Mouse (Mus musculus) layer of hippocampus, adult 2 months (tissue): ENCODE measurements around the gene Jmjd8. TPM values are rescaled to one million over a fixed set of nuclear protein-coding genes. Genes with fewer than 3 reads are reported as not detected.
A peak's percentile ranks its signal among the peaks of the same experiment; 100 is the strongest.

ENCODE experiments used
- DNase-seq, 2 experiments: peaks; one replicate each; pipeline ENCODE4 v3.0.0; 2022; ENCODE audit warnings: low spot score in 2 of 2
- H3K27ac ChIP-seq: fragments of 200-600 bp; 2 replicates; pipeline ENCODE4 v1.8.1; 2022
- H3K4me3 ChIP-seq: fragments of 200-600 bp; 2 replicates; pipeline ENCODE4 v1.8.1; 2022; ENCODE audit warnings: mild to moderate bottlenecking
- CTCF ChIP-seq: fragments of 200-600 bp; conservative IDR thresholded peaks from 2 replicates; pipeline ENCODE4 v1.8.1; 2022; ENCODE audit warnings: antibody characterized with exemption, mild to moderate bottlenecking, moderate library complexity
- total RNA-seq, 2 experiments: library from RNA; stranded (reverse); gene quantifications; 2 replicates each; pipeline ENCODE4 v1.2.3; 2021

Gene Jmjd8
- total RNA-seq, 2 experiments from 2014 or later: 58.0 to 61.1 TPM

DNA sequence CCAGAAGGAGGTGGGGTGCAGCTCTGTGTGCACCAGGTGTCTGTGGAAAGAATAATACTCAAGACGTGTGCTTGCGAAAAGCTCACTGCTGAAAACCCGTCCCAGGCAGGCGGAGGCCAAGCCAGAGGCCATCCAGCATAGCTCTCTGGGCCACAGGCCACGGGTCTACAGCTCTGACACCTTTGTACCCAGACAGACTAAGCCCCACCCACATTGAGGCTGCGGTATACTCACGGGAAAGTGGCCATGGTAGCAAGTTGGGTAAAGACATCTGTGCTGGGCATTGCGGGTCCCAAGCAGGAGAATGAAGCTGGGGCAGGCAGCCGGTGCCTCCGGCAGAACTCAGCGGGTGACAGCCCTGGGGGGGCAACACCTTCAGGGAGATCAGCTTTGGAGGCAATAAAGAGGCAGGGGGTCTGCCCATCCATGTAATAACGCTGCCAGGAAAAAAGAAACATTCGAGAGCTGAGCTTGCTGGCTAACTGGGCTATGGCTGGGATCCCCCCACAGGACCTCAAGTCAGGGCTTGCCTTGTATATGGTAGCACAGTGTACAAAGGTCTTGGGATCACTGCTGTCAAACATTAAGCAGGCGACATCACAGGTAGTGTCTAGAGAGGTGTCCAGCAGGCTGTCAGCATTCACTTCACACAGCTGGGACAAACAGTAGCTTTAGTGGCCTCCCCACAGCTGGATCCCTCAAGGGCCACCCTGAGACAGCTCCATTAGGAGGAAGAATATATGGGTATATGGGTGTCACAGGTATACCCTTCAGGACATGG, 11.0 kb downstream of the Jmjd8 start:
- Histone ChIP-seq H3K27ac (peak overlapping the region; percentile 14; the same call in 1 of the 2 replicates), H3K4me3 (no peak overlapping the region)
- TF ChIP-seq CTCF: no peak
- DNase-seq: no peak

DNA sequence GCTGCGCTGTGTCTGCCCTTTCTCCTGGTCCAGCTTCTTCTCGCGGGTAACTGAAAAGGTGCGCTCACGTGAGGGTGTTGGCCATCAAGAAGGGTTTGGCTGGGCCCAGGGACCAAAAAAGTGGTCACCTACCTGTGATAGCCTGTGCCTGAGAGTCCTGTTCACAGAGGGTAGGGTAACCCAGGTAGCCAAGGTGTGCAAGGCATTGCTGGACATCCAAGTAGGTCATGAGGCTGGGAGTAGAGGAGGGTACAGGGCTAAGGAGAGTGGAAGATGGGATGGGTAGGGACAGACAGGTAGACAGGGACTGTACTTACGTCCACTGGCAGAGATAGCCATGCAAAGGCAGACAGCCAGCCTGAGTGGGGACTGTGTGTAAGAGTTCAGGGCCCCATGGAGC, 11.9 kb downstream of the Jmjd8 start:
- no peak for TF ChIP-seq CTCF

DNA sequence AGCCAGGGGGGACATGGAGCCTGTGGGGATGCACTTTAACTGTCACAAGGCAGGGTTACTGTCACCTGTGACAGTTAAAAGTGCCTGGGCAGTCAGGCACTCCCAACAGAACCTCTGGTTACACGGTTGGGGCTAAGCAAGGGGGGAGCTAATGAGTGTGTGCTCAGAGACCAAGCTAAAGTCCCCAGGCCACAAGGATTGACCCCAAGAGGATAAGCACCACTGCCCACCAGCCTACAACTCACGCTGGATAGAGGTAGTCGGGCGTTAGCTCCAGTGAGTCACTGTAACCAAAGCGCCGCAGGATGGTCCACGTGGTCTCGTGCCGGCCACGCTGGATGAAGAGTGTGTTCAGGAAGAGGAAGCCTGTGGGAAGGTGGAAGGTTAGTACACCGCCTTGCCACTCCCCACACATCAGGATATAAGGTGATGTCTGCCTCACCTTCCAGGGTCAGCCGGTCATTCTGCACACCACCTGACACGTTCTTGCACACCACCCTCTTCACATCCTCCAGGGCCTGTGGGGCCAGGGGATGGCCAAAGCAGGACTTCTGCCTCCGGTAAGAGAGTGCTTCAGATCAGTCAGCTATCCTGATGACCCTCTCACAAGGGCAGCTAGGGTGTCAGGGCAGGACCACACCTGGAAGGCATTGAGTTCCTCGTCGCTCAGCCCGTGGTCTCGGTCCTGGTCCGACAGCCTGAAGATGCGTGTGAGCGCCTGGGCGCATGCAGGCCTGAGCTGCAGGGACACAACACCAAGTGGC, 12.6 kb downstream of the Jmjd8 start, which contains the start of gene Gm20683:
Gene Gm20683 (minus strand): TSS at position 647 of the 764 bp plus-strand sequence.
- no peak for TF ChIP-seq CTCF
- no peak within 1 kb of the TSS for H3K27ac ChIP-seq
- no peak for DNase-seq
- no peak within 1 kb of the TSS for H3K4me3 ChIP-seq

More for the DNA sequence above, 11.9 kb downstream of the Jmjd8 start:
- DNase-seq: no peak
- no peak overlapping the region for H3K27ac ChIP-seq
- no peak overlapping the region for H3K4me3 ChIP-seq

DNA sequence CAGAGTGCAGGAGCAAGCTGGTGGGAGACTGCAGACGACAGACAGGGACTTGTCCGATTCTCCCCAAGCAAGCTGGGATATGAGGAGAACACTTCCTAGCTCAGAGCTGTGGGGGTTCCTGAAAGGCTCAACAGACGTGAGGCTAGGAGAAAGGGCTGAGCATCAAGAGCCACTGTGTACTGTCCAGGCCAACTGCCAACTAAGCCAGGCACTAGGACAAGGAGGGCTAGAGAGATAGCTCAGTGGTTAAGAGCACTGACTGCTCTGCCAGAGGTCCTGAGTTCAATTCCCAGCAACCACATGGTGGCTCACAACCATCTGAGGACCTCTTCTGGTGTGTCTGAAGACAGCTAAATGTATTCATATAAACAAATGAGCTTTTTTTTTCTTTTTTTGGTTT, 13.8 kb downstream of the Jmjd8 start:
- H3K4me3 ChIP-seq: no peak overlapping the region
- 0 out of 2 replicates have a peak, but pooled peaks have one; percentile 6 for TF ChIP-seq CTCF
- DNase-seq: no peak
- no peak overlapping the region for H3K27ac ChIP-seq

DNA sequence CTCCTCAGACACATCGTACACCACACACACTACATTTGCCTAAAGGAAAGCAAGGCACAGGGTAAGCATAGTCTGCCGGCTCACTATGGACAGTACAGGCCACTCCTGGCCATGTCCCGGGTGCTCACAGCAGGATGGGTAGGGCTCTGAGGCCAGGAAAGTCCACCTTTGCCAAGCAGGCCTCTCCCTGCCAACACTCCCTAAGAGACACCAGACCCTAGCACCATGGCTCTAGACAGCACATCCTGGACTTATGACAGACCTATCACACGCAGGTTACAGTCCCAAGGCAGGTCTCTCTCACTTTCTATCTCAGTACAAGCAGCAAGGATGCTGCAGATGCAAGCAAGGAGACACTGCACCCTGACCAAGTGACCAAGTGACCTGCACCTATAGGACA, 14.5 kb downstream of the Jmjd8 start:
- TF ChIP-seq CTCF: no peak
- peak overlapping the region; percentile 96; the same call in 1 of the 2 replicates for H3K27ac ChIP-seq
- peak overlapping the region; percentile 83 for H3K4me3 ChIP-seq
- DNase-seq: no peak

DNA sequence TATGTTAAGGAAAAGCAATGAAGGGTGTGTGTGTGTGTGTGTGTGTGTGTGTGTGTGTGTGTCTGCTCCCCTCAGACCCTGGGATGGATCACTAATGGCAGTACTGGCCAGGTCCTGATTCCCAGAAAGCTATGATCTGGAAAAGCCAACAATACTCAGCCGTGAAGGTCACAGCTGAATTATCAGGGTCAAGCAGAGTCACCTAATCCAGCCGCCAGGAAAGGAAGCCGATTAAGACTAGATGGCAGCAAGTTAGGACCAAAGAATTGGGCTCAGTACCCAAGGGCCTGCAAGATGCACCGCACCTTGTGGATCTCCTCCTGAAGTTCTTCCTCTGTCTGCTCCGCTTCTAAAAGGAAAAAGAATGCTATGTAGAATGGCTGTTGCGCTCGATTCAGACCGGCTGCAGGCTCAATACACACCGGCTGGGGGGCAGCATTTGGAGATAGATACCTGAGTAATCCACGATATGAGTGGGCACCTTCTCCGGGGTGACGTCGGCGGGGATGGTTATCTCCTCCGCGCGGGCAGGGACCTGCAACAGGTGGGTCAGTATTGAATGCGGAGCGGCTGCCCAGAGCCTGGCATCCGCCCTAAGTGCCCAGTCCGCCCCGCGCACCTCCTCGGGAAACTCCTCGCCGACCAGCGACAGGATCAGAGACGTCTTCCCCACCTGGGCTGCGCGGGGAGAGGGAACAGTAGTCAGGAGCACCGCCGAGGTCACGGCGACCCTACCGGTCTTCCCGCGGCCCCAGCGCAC, 15.1 kb downstream of the Jmjd8 start:
- Histone ChIP-seq H3K27ac (peak overlapping the region; percentile 96), H3K4me3 (peak overlapping the region; percentile 83)
- TF ChIP-seq CTCF: no peak
- no peak for DNase-seq

DNA sequence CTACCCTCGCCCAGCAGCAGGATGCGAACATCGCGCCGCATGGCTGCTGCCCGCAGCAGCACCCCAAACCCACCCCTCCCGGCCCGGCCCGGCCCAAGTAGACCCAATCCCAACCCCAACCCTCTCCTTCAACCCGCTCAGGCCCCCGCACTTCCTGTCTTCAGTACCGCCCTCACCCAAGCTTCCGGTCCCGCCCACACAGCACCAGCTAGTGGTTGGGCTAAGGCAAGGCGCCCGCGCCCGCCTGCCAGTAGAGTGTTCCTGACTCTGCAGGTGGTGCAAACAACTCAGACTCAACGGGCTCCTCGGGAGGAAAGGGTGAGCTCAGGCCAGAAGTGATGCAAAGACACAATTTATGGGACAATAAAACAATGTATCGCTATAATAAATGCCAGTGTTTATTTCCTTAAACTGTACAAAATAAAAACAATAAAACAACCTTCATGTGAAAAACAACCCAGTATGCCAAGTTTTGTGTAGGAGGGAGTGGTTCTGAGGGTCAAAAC, 15.8 kb downstream of the Jmjd8 start, which contains the start of gene Rhot2:
Gene Rhot2 (minus strand): TSS at position 456 of the 506 bp plus-strand sequence.
- peak; percentile 95 to 96 for DNase-seq
- H3K4me3 ChIP-seq: peak within 1 kb of the TSS; percentile 83
- peak; percentile 73 for TF ChIP-seq CTCF
- peak within 1 kb of the TSS; percentile 96 for H3K27ac ChIP-seq

DNA sequence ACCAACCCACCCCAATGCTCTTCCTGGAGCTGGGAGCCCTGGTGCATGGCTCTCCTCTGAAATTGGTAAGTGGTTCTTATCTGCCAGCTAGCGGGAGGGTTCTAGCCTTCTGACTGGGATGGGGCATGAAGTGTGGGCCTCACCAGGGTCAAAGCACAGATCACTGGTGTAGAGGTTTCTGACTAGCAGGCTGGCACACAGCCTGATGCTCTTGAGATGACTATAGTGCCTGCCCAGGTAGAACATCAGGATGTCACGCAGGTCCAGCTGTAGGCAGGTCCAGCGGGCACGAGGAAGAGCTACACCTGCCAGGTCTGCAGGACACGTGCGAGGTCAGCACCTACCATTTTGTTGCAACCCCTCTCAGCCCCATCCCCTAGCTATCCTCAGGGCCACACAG, 31.6 kb downstream of the Jmjd8 start:
- no peak for TF ChIP-seq CTCF
- DNase-seq: no peak
- Histone ChIP-seq H3K4me3 (no peak overlapping the region), H3K27ac (no peak overlapping the region)

DNA sequence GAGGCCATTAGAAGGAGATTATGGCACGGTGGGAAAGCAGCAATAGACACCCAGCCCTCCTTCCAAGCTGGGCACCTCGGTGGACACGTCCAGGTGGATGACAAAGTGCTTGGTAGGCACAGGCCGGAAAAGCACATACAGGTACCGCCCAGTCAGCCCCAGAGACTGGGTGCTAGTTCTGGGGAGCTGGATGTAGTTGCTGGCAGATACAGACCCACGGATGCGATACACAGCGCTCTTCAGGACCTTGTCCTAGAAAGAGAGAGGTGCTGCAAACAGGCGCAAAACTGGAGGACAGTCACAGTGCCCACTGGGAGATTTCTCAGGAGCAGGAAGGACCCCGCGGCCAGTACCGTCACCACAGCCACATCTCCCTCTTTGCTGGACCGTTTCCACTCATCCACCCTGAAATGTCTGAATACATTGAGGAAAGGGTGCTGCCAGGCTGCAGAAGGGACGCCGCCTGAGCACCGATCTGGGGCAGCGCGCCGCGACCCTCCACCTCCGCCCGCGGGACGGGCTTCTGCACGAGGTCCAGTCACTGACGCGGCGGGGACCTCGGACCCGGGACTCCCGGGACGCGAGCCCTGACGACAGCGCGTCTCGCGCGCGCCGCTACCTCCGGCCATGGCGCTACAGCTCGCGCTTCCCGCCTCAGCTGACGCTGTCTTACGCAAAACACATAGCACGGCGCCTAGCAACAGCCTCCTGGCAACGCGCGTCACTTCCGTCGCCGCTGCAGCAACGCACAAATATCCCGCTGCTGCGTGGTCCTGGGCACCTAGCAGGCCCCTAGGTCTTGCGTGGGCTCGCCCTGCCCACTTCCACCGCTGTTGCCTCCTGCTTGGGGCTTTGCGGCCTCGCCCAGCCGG, 32.4 kb downstream of the Jmjd8 start, which contains the start of gene Wdr90:
Gene Wdr90 (minus strand): TSS at position 670 of the 872 bp plus-strand sequence.
- H3K27ac ChIP-seq: peak within 1 kb of the TSS; percentile 99
- peak; percentile 92 to 95 for DNase-seq
- peak within 1 kb of the TSS; percentile 71 for H3K4me3 ChIP-seq
- peak; percentile 61 for TF ChIP-seq CTCF

DNA sequence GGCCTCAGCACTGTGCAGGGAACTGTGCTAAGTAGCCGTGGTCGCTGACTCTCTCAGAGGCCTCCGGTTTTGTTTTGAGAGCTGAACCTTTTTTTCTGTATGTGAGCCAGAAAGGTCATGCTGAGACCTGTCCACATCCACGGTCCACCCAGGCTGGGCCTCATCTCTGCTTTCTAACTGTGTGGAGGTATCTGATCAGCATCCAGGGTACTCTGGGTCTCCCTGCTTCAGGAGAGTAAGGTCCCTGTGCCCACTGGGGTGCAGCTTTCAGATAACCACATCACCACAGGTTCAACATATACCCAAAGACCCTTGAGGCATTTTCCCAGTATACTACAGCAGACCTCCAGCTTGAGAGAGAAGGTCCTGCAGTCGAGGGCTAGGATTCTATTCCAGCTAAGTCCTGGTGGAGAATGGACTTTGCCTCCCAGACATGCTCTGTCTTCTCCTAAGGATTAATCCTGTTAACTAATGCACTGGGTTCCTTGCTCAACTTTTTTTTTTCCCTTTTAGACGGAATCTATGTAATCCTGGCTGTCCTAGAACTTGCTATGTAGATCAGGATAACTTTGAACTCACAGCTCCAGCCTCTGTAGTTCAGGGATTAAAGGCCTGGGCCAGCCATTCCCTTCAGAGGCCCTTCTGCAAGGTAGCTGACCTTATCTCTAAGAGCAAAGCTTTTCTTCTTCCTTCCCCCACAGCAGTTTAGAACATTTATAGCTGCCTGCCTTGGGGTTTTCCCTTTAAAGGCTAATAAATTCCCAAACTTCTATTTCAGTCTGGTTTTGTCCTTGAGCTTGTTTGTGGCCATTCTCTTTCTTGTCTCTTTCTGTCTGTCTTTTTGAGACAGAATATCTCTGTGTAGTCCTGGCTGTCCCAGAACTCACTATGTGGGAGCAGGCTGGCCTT, 33.3 kb downstream of the Jmjd8 start:
- peak overlapping the region; percentile 99 for H3K27ac ChIP-seq
- no peak for DNase-seq
- TF ChIP-seq CTCF: no peak
- peak overlapping the region; percentile 71 for H3K4me3 ChIP-seq

DNA sequence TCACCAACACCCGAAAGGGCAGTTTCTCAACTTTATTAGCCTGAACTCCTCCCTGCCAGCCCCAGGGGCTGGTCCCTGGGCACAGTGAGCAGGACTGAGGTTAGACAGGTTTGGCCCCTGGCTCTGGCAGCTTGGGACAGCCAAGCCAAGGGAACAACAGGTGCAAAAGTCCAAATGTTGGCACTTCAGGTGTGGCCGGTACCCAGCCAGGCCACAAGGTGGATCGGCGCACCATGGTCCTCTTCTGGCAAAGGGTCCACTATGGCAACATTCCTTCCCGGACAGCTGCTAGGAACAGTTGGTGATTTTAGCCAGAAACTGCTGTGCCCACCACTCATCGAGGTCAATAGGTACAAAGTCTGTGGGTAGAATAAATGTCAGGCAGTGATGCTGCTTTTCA, 35.0 kb downstream of the Jmjd8 start:
- H3K27ac ChIP-seq: no peak overlapping the region
- TF ChIP-seq CTCF: 0 out of 2 replicates have a peak, but pooled peaks have one; percentile 4
- H3K4me3 ChIP-seq: no peak overlapping the region
- DNase-seq: no peak
